Mouse (Mus musculus): Measurements from ENCODE around the gene Oser1. TPM values are rescaled to one million over a fixed set of nuclear protein-coding genes. Genes with fewer than 3 reads are reported as not detected.
A peak's percentile ranks its signal among the peaks of the same experiment; 100 is the strongest.
"Not testable (repeated sequence)": the region's sequence is repeated elsewhere in the genome, so short reads cannot be mapped to it uniquely, and the experiment has no call there.

The Oser1 gene
- polyA plus RNA-seq, 1 experiment = 39.4 TPM

GRCm38 (mm10) chr2:163464562-163464961, 40.1 kb upstream of the Oser1 start:
- 59% methylated on average over 6 of the region's 6 CpGs for WGBS
- Histone ChIP-seq H3K4me3 (replicated peaks; ENCODE audit: insufficient read depth, low read depth, low read length) (no peak overlapping the region), H3K27ac (ENCODE audit: insufficient read depth, low read length) (no peak overlapping the region), H3K4me1 (ENCODE audit: control insufficient read depth, insufficient read depth, low read length) (peaks cover 19% of the 10 kb centered on the region), H3K27me3 (ENCODE audit: control insufficient read depth, insufficient read depth, low read length) (no peaks in the 10 kb centered on the region)
- DNase-seq = no peak
- no peak for TF ChIP-seq POLR2A (IDR thresholded peaks at IDR 0.05; ENCODE audit: borderline replicate concordance, insufficient read depth, low read length)

- DNase-seq = peak; percentile 43 to 47
- no peak overlapping the region for H3K4me3 ChIP-seq (replicated peaks; ENCODE audit: insufficient read depth, low read depth, low read length)
- 17% methylated on average over 4 of the region's 4 CpGs for WGBS
- no peaks in the 10 kb centered on the region for H3K27me3 ChIP-seq (ENCODE audit: control insufficient read depth, insufficient read depth, low read length)
- H3K4me1 ChIP-seq (ENCODE audit: control insufficient read depth, insufficient read depth, low read length) = peaks cover 19% of the 10 kb centered on the region
- no peak overlapping the region for H3K27ac ChIP-seq (ENCODE audit: insufficient read depth, low read length)
- TF ChIP-seq CTCF (IDR thresholded peaks at IDR 0.05; ENCODE audit: borderline replicate concordance, insufficient read depth, low read depth, low read length) (no peak), POLR2A (IDR thresholded peaks at IDR 0.05; ENCODE audit: borderline replicate concordance, insufficient read depth, low read length) (no peak)
Observed at GRCm38 (mm10) chr2:163463998-163464397, 39.5 kb upstream of the Oser1 start.

GRCm38 (mm10) chr2:163463251-163463769, 38.8 kb upstream of the Oser1 start:
- WGBS = 79% methylated on average over 10 of the region's 10 CpGs
- no peak for DNase-seq
- no peaks in the 10 kb centered on the region for H3K27me3 ChIP-seq (ENCODE audit: control insufficient read depth, insufficient read depth, low read length)
- no peak overlapping the region for H3K27ac ChIP-seq (ENCODE audit: insufficient read depth, low read length)
- no peak overlapping the region for H3K4me3 ChIP-seq (replicated peaks; ENCODE audit: insufficient read depth, low read depth, low read length)
- peaks cover 21% of the 10 kb centered on the region for H3K4me1 ChIP-seq (ENCODE audit: control insufficient read depth, insufficient read depth, low read length)
- TF ChIP-seq CTCF (IDR thresholded peaks at IDR 0.05; ENCODE audit: borderline replicate concordance, insufficient read depth, low read depth, low read length) (no peak), POLR2A (IDR thresholded peaks at IDR 0.05; ENCODE audit: borderline replicate concordance, insufficient read depth, low read length) (no peak)

- WGBS = 86% methylated on average over 11 of the region's 11 CpGs
- DNase-seq = no peak
- TF ChIP-seq CTCF (IDR thresholded peaks at IDR 0.05; ENCODE audit: borderline replicate concordance, insufficient read depth, low read depth, low read length) = no peak
- no peak for TF ChIP-seq POLR2A (IDR thresholded peaks at IDR 0.05; ENCODE audit: borderline replicate concordance, insufficient read depth, low read length)
- H3K27ac ChIP-seq (ENCODE audit: insufficient read depth, low read length) = no peak overlapping the region
- H3K27me3 ChIP-seq (ENCODE audit: control insufficient read depth, insufficient read depth, low read length) = no peaks in the 10 kb centered on the region
- no peak overlapping the region for H3K4me3 ChIP-seq (replicated peaks; ENCODE audit: insufficient read depth, low read depth, low read length)
- peaks cover 24% of the 10 kb centered on the region for H3K4me1 ChIP-seq (ENCODE audit: control insufficient read depth, insufficient read depth, low read length)
Observed at GRCm38 (mm10) chr2:163462801-163463200, 38.3 kb upstream of the Oser1 start.

- WGBS = 87% methylated on average over 5 of the region's 5 CpGs
- no peak for DNase-seq
- H3K27me3 ChIP-seq (ENCODE audit: control insufficient read depth, insufficient read depth, low read length) = no peaks in the 10 kb centered on the region
- no peak overlapping the region for H3K4me3 ChIP-seq (replicated peaks; ENCODE audit: insufficient read depth, low read depth, low read length)
- H3K27ac ChIP-seq (ENCODE audit: insufficient read depth, low read length) = no peak overlapping the region
- H3K4me1 ChIP-seq (ENCODE audit: control insufficient read depth, insufficient read depth, low read length) = peaks cover 24% of the 10 kb centered on the region
- TF ChIP-seq CTCF (IDR thresholded peaks at IDR 0.05; ENCODE audit: borderline replicate concordance, insufficient read depth, low read depth, low read length) (no peak), POLR2A (IDR thresholded peaks at IDR 0.05; ENCODE audit: borderline replicate concordance, insufficient read depth, low read length) (no peak)
Observed at GRCm38 (mm10) chr2:163462386-163462785, 37.9 kb upstream of the Oser1 start.

- H3K4me1 ChIP-seq (ENCODE audit: control insufficient read depth, insufficient read depth, low read length) = peaks cover 24% of the 10 kb centered on the region
- H3K27ac ChIP-seq (ENCODE audit: insufficient read depth, low read length); H3K27me3 ChIP-seq (ENCODE audit: control insufficient read depth, insufficient read depth, low read length); H3K4me3 ChIP-seq (replicated peaks; ENCODE audit: insufficient read depth, low read depth, low read length): not testable (repeated sequence)
- WGBS = 97% methylated on average over 9 of the region's 9 CpGs
- DNase-seq = peak in 1 of 2 experiments; percentile 2
Observed at GRCm38 (mm10) chr2:163461307-163461706, 36.8 kb upstream of the Oser1 start.

GRCm38 (mm10) chr2:163460622-163461021, 36.1 kb upstream of the Oser1 start:
- no peaks in the 10 kb centered on the region for H3K27me3 ChIP-seq (ENCODE audit: control insufficient read depth, insufficient read depth, low read length)
- H3K4me1 ChIP-seq (ENCODE audit: control insufficient read depth, insufficient read depth, low read length) = peaks cover 24% of the 10 kb centered on the region
- TF ChIP-seq CTCF (IDR thresholded peaks at IDR 0.05; ENCODE audit: borderline replicate concordance, insufficient read depth, low read depth, low read length) (no peak), POLR2A (IDR thresholded peaks at IDR 0.05; ENCODE audit: borderline replicate concordance, insufficient read depth, low read length) (no peak)
- no peak overlapping the region for H3K27ac ChIP-seq (ENCODE audit: insufficient read depth, low read length)
- no peak overlapping the region for H3K4me3 ChIP-seq (replicated peaks; ENCODE audit: insufficient read depth, low read depth, low read length)
- DNase-seq = peak; percentile 1 to 7
- WGBS = 91% methylated on average over 8 of the region's 8 CpGs

- peak overlapping the region; percentile 59 for H3K4me3 ChIP-seq (replicated peaks; ENCODE audit: insufficient read depth, low read depth, low read length)
- TF ChIP-seq CTCF (IDR thresholded peaks at IDR 0.05; ENCODE audit: borderline replicate concordance, insufficient read depth, low read depth, low read length) = no peak
- no peak for TF ChIP-seq POLR2A (IDR thresholded peaks at IDR 0.05; ENCODE audit: borderline replicate concordance, insufficient read depth, low read length)
- no peaks in the 10 kb centered on the region for H3K27me3 ChIP-seq (ENCODE audit: control insufficient read depth, insufficient read depth, low read length)
- peak in 1 of 2 experiments; percentile 1 for DNase-seq
- H3K27ac ChIP-seq (ENCODE audit: insufficient read depth, low read length) = peak overlapping the region; percentile 66
- peaks cover 20% of the 10 kb centered on the region for H3K4me1 ChIP-seq (ENCODE audit: control insufficient read depth, insufficient read depth, low read length)
- WGBS = 48% methylated on average over 10 of the region's 10 CpGs
Observed at GRCm38 (mm10) chr2:163459380-163459779, 34.9 kb upstream of the Oser1 start.
